Mouse (Mus musculus) cerebral cortex, adult 2 months (tissue): ENCODE data around the gene Gm4553.

ENCODE experiments used
- WGBS: fragments of 180-500 bp; shearing (Covaris S2); methylation state at CpG from one replicate; pipeline ENCODE4 v1.1.7; 2018; 5-methylcytosine and 5-hydroxymethylcytosine counted together

Gm4553 gene

GRCm38 (mm10) chr7:142165639-142166038 is at the start of gene Gm4553:
Gm4553 (minus strand) TSS chr7:142165739.

GRCm38 (mm10) chr7:142212136-142212535 is 46.6 kb upstream of the Gm4553 start:
- 48% methylated on average over 1 of the region's 1 CpGs for WGBS

- WGBS: 61% methylated on average over 1 of the region's 1 CpGs
Observed at GRCm38 (mm10) chr7:142211559-142211958, 46.0 kb upstream of the Gm4553 start, which contains the start of gene Gm7579. Gm7579 (plus strand) TSS chr7:142211859.

- 83% methylated on average over 5 of the region's 5 CpGs for WGBS
Observed at GRCm38 (mm10) chr7:142206891-142207290, 41.4 kb upstream of the Gm4553 start.

- WGBS: 87% methylated on average over 1 of the region's 1 CpGs
Observed at GRCm38 (mm10) chr7:142201064-142201463, 35.5 kb upstream of the Gm4553 start, which contains the start of gene Krtap5-3. Krtap5-3 (plus strand) TSS chr7:142201364.

- 55% methylated on average over 2 of the region's 2 CpGs for WGBS
Observed at GRCm38 (mm10) chr7:142198748-142199147, 33.2 kb upstream of the Gm4553 start.

- 49% methylated on average over 2 of the region's 2 CpGs for WGBS
Observed at GRCm38 (mm10) chr7:142190289-142190688, 24.8 kb upstream of the Gm4553 start, which contains the start of gene Gm10153. Gm10153 (minus strand) TSS chr7:142190389.

- WGBS: 36% methylated on average over 2 of the region's 2 CpGs
Observed at GRCm38 (mm10) chr7:142188156-142188555, 22.6 kb upstream of the Gm4553 start.

- WGBS: 41% methylated on average over 1 of the region's 1 CpGs
Observed at GRCm38 (mm10) chr7:142181021-142181420, 15.5 kb upstream of the Gm4553 start.

- 73% methylated on average over 1 of the region's 1 CpGs for WGBS
Observed at GRCm38 (mm10) chr7:142178685-142179084, 13.1 kb upstream of the Gm4553 start.

GRCm38 (mm10) chr7:142175905-142176304 is 10.4 kb upstream of the Gm4553 start, which contains the start of gene Krtap5-2:
Krtap5-2 (minus strand) TSS chr7:142176005.

GRCm38 (mm10) chr7:142169836-142170235 is 4.3 kb upstream of the Gm4553 start:
- WGBS: 53% methylated on average over 3 of the region's 3 CpGs

- WGBS: 85% methylated on average over 3 of the region's 3 CpGs
Observed at GRCm38 (mm10) chr7:142159366-142159765, 6.2 kb downstream of the Gm4553 start.

- WGBS: 42% methylated on average over 2 of the region's 2 CpGs
Observed at GRCm38 (mm10) chr7:142157013-142157412, 8.5 kb downstream of the Gm4553 start, which contains the start of gene Gm29735. Gm29735 (minus strand) TSS chr7:142157113.

GRCm38 (mm10) chr7:142155308-142155707 is 10.2 kb downstream of the Gm4553 start:
- 43% methylated on average over 1 of the region's 1 CpGs for WGBS

- 84% methylated on average over 4 of the region's 4 CpGs for WGBS
Observed at GRCm38 (mm10) chr7:142152191-142152590, 13.3 kb downstream of the Gm4553 start.

GRCm38 (mm10) chr7:142146033-142146432 is 19.5 kb downstream of the Gm4553 start:
- 3% methylated on average over 1 of the region's 1 CpGs for WGBS

GRCm38 (mm10) chr7:142145413-142145940 is 20.1 kb downstream of the Gm4553 start:
- 33% methylated on average over 4 of the region's 4 CpGs for WGBS

- 89% methylated on average over 1 of the region's 1 CpGs for WGBS
Observed at GRCm38 (mm10) chr7:142144507-142144906, 21.0 kb downstream of the Gm4553 start, which contains the start of gene Gm45337. Gm45337 (minus strand) TSS chr7:142144607.

GRCm38 (mm10) chr7:142143506-142144010 is 22.0 kb downstream of the Gm4553 start:
- 61% methylated on average over 1 of the region's 1 CpGs for WGBS

GRCm38 (mm10) chr7:142140696-142141095 is 24.8 kb downstream of the Gm4553 start:
- 9% methylated on average over 1 of the region's 1 CpGs for WGBS

GRCm38 (mm10) chr7:142135934-142136333 is 29.6 kb downstream of the Gm4553 start, which contains the start of gene Gm39115:
Gm39115 (minus strand) TSS chr7:142136034.
- WGBS: 58% methylated on average over 2 of the region's 2 CpGs

- 66% methylated on average over 4 of the region's 4 CpGs for WGBS
Observed at GRCm38 (mm10) chr7:142134206-142134995, 31.1 kb downstream of the Gm4553 start.
